Mouse (Mus musculus) CH12.LX (cell line): Measurements from ENCODE around the gene Gm20388. TPM values are rescaled to one million over a fixed set of nuclear protein-coding genes. Genes with fewer than 3 reads are reported as not detected.

Experiments
- DNase-seq: peaks from one replicate; pipeline ENCODE4 v3.0.0-alpha.2; 2013; ENCODE audit errors: extremely low read depth
- H3K27ac ChIP-seq: 2 replicates; pipeline ENCODE4 v1.5.1; 2012; ENCODE audit warnings: low read depth, mild to moderate bottlenecking, control low read depth, moderate library complexity; ENCODE audit not compliant: insufficient read depth
- H3K27me3 ChIP-seq: replicated peaks from 2 replicates; pipeline ENCODE3; 2012; ENCODE audit warnings: inconsistent platforms
- H3K36me3 ChIP-seq, 2 experiments: replicated peaks in 1 of 2; 2 replicates each; pipeline versions ENCODE3 to v1.6.1; 2012; ENCODE audit warnings: inconsistent platforms in 1 of 2, low read length in 1 of 2, mild to moderate bottlenecking in 1 of 2, mixed read lengths in 1 of 2, moderate library complexity in 1 of 2; ENCODE audit not compliant: control insufficient read depth in 1 of 2, insufficient read depth in 1 of 2
- H3K4me1 ChIP-seq, 2 experiments: 2 replicates each; pipeline ENCODE4 v1.6.1; 2012; ENCODE audit warnings: inconsistent platforms in 1 of 2, moderate library complexity in 1 of 2; ENCODE audit not compliant: insufficient read depth in 2 of 2, control insufficient read depth in 1 of 2
- H3K4me2 ChIP-seq: 2 replicates; pipeline ENCODE4 v1.6.1; 2012; ENCODE audit warnings: low read depth, mild to moderate bottlenecking, control low read depth; ENCODE audit not compliant: poor library complexity, insufficient read depth, severe bottlenecking
- H3K4me3 ChIP-seq, 3 experiments: fragments of 150-350 bp in 1 of 3; sonication (generic) in 1 of 3; replicated peaks in 1 of 3; 2 replicates each; pipeline versions ENCODE3 to v1.5.1; 2011 to 2012; ENCODE audit warnings: low read depth in 2 of 3, low read length in 2 of 3, mild to moderate bottlenecking in 2 of 3, moderate library complexity in 2 of 3, control low read depth in 1 of 3, improper control_type of control experiment in 1 of 3, inconsistent platforms in 1 of 3, mixed read lengths in 1 of 3; ENCODE audit not compliant: poor library complexity in 1 of 3
- H3K79me2 ChIP-seq: replicated peaks from 2 replicates; pipeline ENCODE4 v1.6.1; 2012; ENCODE audit warnings: mild to moderate bottlenecking, moderate library complexity; ENCODE audit not compliant: control insufficient read depth, poor library complexity, insufficient read depth, severe bottlenecking; ENCODE audit errors: extremely low read depth
- H3K9ac ChIP-seq: 2 replicates; pipeline ENCODE4 v1.6.1; 2012; ENCODE audit warnings: low read depth, mild to moderate bottlenecking, control low read depth, moderate library complexity; ENCODE audit not compliant: insufficient read depth
- H3K9me3 ChIP-seq: replicated peaks from 2 replicates; pipeline ENCODE3; 2012; ENCODE audit warnings: low read length, inconsistent platforms, mixed read lengths
- ELF1 ChIP-seq: IDR thresholded peaks from 2 replicates; pipeline ENCODE4 v1.6.1; 2014; ENCODE audit warnings: low read depth, mild to moderate bottlenecking, inconsistent platforms, low read length, improper control_type of control experiment
- MEF2A ChIP-seq: IDR thresholded peaks from 2 replicates; pipeline ENCODE4 v1.6.1; 2014; ENCODE audit warnings: low read depth, mild to moderate bottlenecking, inconsistent platforms, low read length, improper control_type of control experiment, borderline replicate concordance
- MYC ChIP-seq: IDR thresholded peaks from 2 replicates; pipeline ENCODE4 v1.6.1; 2011; ENCODE audit warnings: low read depth, mild to moderate bottlenecking, improper control_type of control experiment, low read length
- NELFE ChIP-seq: IDR thresholded peaks from 2 replicates; pipeline ENCODE4 v1.6.1; 2011; ENCODE audit warnings: low read depth, low read length, improper control_type of control experiment
- PAX5 ChIP-seq: IDR thresholded peaks from 2 replicates; pipeline ENCODE4 v1.6.1; 2012; ENCODE audit warnings: low read length, inconsistent platforms, mixed read lengths
- POLR2A ChIP-seq: IDR thresholded peaks from 2 replicates; pipeline ENCODE4 v1.6.1; 2011; ENCODE audit warnings: low read depth, mild to moderate bottlenecking, improper control_type of control experiment, low read length
- POLR2AphosphoS2 ChIP-seq: IDR thresholded peaks from 2 replicates; pipeline ENCODE4 v1.6.1; 2011; ENCODE audit warnings: low read depth, low read length, improper control_type of control experiment
- RCOR1 ChIP-seq: conservative IDR thresholded peaks from 2 replicates; pipeline ENCODE4 v1.6.1; 2012; ENCODE audit warnings: low read depth, mild to moderate bottlenecking, inconsistent platforms, low read length, improper control_type of control experiment
- TBP ChIP-seq: conservative IDR thresholded peaks from 2 replicates; pipeline ENCODE4 v1.6.1; 2011; ENCODE audit warnings: low read depth, low read length, improper control_type of control experiment
- USF1 ChIP-seq: IDR thresholded peaks from 2 replicates; pipeline ENCODE4 v1.6.1; 2014; ENCODE audit warnings: low read depth, mild to moderate bottlenecking, inconsistent platforms, low read length, improper control_type of control experiment
- ZC3H11A ChIP-seq: IDR thresholded peaks from 2 replicates; pipeline ENCODE4 v1.6.1; 2012; ENCODE audit warnings: low read depth, mild to moderate bottlenecking, inconsistent platforms, low read length, improper control_type of control experiment
- ZKSCAN1 ChIP-seq: IDR thresholded peaks from 2 replicates; pipeline ENCODE4 v1.6.1; 2012; ENCODE audit warnings: low read depth, inconsistent platforms, low read length, improper control_type of control experiment, borderline replicate concordance
- ZMIZ1 ChIP-seq: IDR thresholded peaks from 2 replicates; pipeline ENCODE4 v1.6.1; 2012; ENCODE audit warnings: low read depth, mild to moderate bottlenecking, inconsistent platforms, low read length, improper control_type of control experiment
- dilution Hi-C: fragments of 300-500 bp; cut with MboI; formaldehyde crosslinking; loops from 2 replicates; pipeline ENCODE4 v1.14.3; 2020; ENCODE audit warnings: low sequenced_read_pairs; ENCODE audit not compliant: extremely low pct_unique_long_range_greater_than_20kb, extremely low pct_ligation_motif_present
- in situ Hi-C: fragments of 300-500 bp; cut with MboI; formaldehyde crosslinking; loops from 3 replicates; pipeline ENCODE4 v1.14.3; 2019; ENCODE audit warnings: low sequenced_read_pairs, low pct_ligation_motif_present, low pct_unique_long_range_greater_than_20kb, mixed read lengths
- polyA plus RNA-seq: library from polyadenylated mRNA; unstranded; fragments of >175 nt; gene quantifications from 2 replicates; pipeline ENCODE4 v1.2.1, GENCODE M21; 2012; ENCODE audit warnings: low read depth; ENCODE audit not compliant: insufficient read length
- total RNA-seq, 2 experiments: library from RNA; depleted of rRNA; stranded (reverse); fragments of 300-350 nt in 1 of 2; fragments of >200 nt in 1 of 2; gene quantifications; 2 replicates each; pipeline ENCODE4 v1.2.3; 2012 to 2014

Gm20388 gene
- total and polyA plus RNA-seq, 3 experiments: 14.8 to 26.3 (median 22.2) TPM

DNA sequence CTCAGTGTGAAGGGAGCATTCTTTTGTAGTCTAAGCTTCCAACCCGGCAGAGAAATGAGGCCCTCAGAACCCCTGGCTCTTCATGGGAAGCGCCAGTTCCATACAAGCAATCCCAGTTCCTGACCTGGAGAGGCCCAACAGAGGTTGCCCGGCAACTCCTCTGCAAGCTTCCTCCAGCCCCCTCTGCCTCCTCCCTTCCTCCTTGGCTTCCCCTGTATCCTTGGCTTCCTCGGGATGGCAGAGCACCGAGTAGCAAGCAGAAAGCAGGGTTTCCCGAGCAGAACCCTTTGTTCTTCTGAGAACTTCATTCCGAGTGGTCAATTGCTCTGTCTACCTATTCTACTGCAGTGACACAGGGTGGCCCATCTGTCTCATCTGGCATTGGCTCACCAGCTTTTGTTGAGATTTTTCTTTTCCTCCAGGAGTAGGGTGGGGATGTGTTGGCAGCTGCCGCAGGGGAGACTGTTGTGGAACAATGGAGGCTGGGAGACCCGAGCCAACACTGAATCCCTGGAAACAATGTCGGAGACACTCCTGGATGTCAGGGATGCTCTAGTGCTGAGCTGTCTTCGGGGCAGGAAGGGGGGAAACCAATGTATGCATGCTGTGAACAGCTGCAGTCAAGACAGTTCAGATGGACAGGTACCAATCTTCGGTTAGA lies 2795.4 kb downstream of the Gm20388 start:
- no peak for TF ChIP-seq ELF1
- TF ChIP-seq POLR2AphosphoS2: no peak
- no peak for TF ChIP-seq USF1
- TF ChIP-seq RCOR1: no peak
- TF ChIP-seq PAX5: no peak
- TF ChIP-seq POLR2A: no peak
- TF ChIP-seq ZMIZ1: no peak
- no peak for TF ChIP-seq TBP
- in situ Hi-C loops (no loop called here), dilution Hi-C loops (no loop called here)
- no peak overlapping the region for H3K27ac ChIP-seq
- H3K4me3 ChIP-seq: no peak overlapping the region
- DNase-seq: no peak
- peaks cover 5% of the 10 kb centered on the region for H3K27me3 ChIP-seq
- no peaks in the 10 kb centered on the region for H3K36me3 ChIP-seq
- H3K4me1 ChIP-seq: peaks cover 40 to 70% of the 10 kb centered on the region in 2 experiments
- no peak overlapping the region for H3K4me2 ChIP-seq
- H3K9me3 ChIP-seq: no peaks in the 10 kb centered on the region
- H3K79me2 ChIP-seq: no peaks in the 10 kb centered on the region; the same call in 1 of the 2 replicates
- no peak overlapping the region for H3K9ac ChIP-seq

DNA sequence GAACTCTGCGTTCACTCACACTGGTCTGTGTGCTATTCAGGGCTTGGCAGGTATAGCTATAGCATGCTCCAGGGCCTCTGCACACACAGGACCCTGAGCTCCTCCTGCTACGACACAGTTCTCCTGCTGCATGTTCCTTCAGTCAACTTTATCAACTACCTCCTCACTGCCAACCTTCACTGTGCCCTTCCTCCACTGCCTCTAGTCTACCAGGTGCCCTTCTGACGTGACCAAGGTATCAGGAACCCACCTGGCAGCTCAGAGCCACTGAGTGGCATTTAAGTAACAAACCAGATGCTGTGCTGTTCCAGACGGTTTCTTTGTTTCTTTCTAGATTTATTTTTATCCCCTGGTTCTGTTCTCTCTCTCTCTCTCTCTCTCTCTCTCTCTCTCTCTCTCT lies 2796.5 kb downstream of the Gm20388 start:
- H3K9me3 ChIP-seq: no peaks in the 10 kb centered on the region
- no peak for TF ChIP-seq ZKSCAN1
- TF ChIP-seq MEF2A: no peak
- no peak for TF ChIP-seq NELFE
- no peak for TF ChIP-seq MYC
- no peak for TF ChIP-seq ZC3H11A
- TF ChIP-seq, all 38 proteins: peak for 0
- no peak for DNase-seq
- Histone ChIP-seq H3K4me3 (no peak overlapping the region), H3K27ac (no peak overlapping the region), H3K9ac (no peak overlapping the region), H3K27me3 (peaks cover 5% of the 10 kb centered on the region), H3K79me2 (no peaks in the 10 kb centered on the region; the same call in 1 of the 2 replicates), H3K4me1 (peaks cover 31 to 59% of the 10 kb centered on the region in 2 experiments), H3K36me3 (no peaks in the 10 kb centered on the region), H3K4me2 (no peak overlapping the region)
- in situ Hi-C loops: no loop called here
- dilution Hi-C loops: no loop called here
